Mouse (Mus musculus) midbrain, embryonic 14.5 days (tissue): ENCODE measurements around the gene Cenph. TPM values are rescaled to one million over a fixed set of nuclear protein-coding genes. Genes with fewer than 3 reads are reported as not detected.

Experiments
- ATAC-seq: fragments of 200-750 bp; cut with Nextera tagmentation; 2 replicates; pipeline ENCODE4 v1.8.0; 2017; ENCODE audit warnings: moderate number of reproducible peaks, moderate library complexity; ENCODE audit not compliant: low FRiP score, low TSS enrichment
- DNase-seq: peaks from one replicate; pipeline ENCODE4 v3.0.0-alpha.2; 2015
- H3K27ac ChIP-seq: fragments of 300-500 bp; sonication (generic); replicated peaks from 2 replicates; pipeline ENCODE4 v1.5.1; 2014; ENCODE audit warnings: mild to moderate bottlenecking, low read depth, low read length, moderate library complexity
- H3K27me3 ChIP-seq: fragments of 300-500 bp; sonication (generic); 2 replicates; pipeline ENCODE4 v1.6.1; 2014; ENCODE audit warnings: low read length, control low read depth, mixed read lengths; ENCODE audit not compliant: control insufficient read depth, insufficient read depth
- H3K36me3 ChIP-seq: fragments of 300-500 bp; sonication (generic); 2 replicates; pipeline ENCODE4 v1.6.1; 2014; ENCODE audit warnings: low read length, control low read depth; ENCODE audit not compliant: control insufficient read depth, insufficient read depth
- H3K4me1 ChIP-seq: fragments of 300-500 bp; sonication (generic); 2 replicates; pipeline ENCODE4 v1.6.1; 2014; ENCODE audit warnings: mild to moderate bottlenecking, antibody characterized with exemption, low read length, control low read depth; ENCODE audit not compliant: control insufficient read depth, insufficient read depth
- H3K4me2 ChIP-seq: fragments of 300-500 bp; sonication (generic); 2 replicates; pipeline ENCODE4 v1.6.1; 2014; ENCODE audit warnings: mild to moderate bottlenecking, low read length, moderate library complexity
- H3K4me3 ChIP-seq: fragments of 300-500 bp; sonication (generic); replicated peaks from 2 replicates; pipeline ENCODE4 v1.5.1; 2014; ENCODE audit warnings: low read depth, low read length
- H3K9ac ChIP-seq: fragments of 300-500 bp; sonication (generic); replicated peaks from 2 replicates; pipeline ENCODE4 v1.6.1; 2014; ENCODE audit warnings: mild to moderate bottlenecking, low read length, moderate library complexity
- H3K9me3 ChIP-seq: fragments of 300-500 bp; sonication (generic); 2 replicates; pipeline ENCODE4 v1.6.1; 2016; ENCODE audit warnings: low read length, control low read depth, mixed read lengths; ENCODE audit not compliant: control insufficient read depth
- WGBS: fragments of 180-500 bp; shearing (Covaris S2); extraction: QIAGEN DNeasy Blood & Tissue Kit; methylation state at CpG from one replicate; pipeline ENCODE4 v1.1.7; 2014; 5-methylcytosine and 5-hydroxymethylcytosine counted together
- polyA plus RNA-seq: library from polyadenylated mRNA; unstranded; fragments of >200 nt; fragmentation: Nextera tagmentation; extraction: Ambion mirVana; gene quantifications from 2 replicates; pipeline ENCODE4 v1.2.1, GENCODE M21; 2014

The Cenph gene
- polyA plus RNA-seq, 1 experiment from 2014 or later: 8.3 TPM

- Histone ChIP-seq H3K36me3 (no peaks in the 10 kb centered on the region), H3K27ac (no peak overlapping the region), H3K4me3 (no peak overlapping the region), H3K27me3 (no peaks in the 10 kb centered on the region), H3K4me1 (peaks cover 8% of the 10 kb centered on the region; the same call in 1 of the 2 replicates), H3K4me2 (no peak overlapping the region), H3K9ac (no peak overlapping the region), H3K9me3 (no peaks in the 10 kb centered on the region)
- ATAC-seq (no peak), DNase-seq (no peak)
- WGBS: 77% methylated on average over 6 of the region's 6 CpGs
Observed at GRCm38 (mm10) chr13:100787316-100788010, 11.8 kb upstream of the Cenph start.

- H3K4me1 ChIP-seq: peaks cover 8% of the 10 kb centered on the region; the same call in 1 of the 2 replicates
- under 1% methylated on average over 35 of the region's 35 CpGs for WGBS
- 0 out of 2 replicates have a peak within 1 kb of the TSS, but pooled peaks have one; percentile 20 for H3K27ac ChIP-seq
Observed at GRCm38 (mm10) chr13:100786414-100786867, 10.7 kb upstream of the Cenph start, which contains the start of gene Ccnb1. Gene Ccnb1 (minus strand): TSS chr13:100786570.

DNA sequence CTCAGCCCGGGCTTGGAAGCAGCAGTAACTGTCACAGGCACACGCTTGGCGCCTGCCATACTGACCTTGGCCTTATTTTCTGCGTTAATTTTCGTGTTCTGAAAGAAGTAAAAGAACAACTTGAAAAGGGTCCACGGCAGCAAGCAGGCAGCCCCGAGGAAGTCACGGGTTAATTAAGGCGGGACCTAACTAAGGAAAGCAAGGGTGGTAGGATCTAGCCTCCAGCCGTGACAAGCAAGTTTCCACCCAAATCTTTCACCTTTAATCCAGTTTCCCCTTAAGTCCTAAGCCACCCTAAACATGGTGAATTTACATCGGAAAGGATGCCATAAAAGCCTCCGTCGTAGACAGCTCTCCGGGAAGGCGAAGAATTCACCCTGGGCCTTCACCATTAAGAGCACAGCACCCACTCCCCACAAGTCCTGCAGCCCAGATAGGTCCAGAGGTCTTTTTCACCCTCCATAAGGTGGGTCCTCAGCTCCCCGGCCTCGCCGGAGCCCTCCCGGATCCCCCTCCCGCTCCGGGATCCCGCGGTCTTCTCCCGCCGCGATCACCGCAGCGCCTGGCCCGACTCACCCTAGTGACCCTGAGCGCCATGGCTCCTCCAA lies 10.2 kb upstream of the Cenph start:
- Histone ChIP-seq H3K9me3 (no peaks in the 10 kb centered on the region), H3K9ac (peak overlapping the region; percentile 48), H3K4me1 (peaks cover 8% of the 10 kb centered on the region; the same call in 1 of the 2 replicates), H3K4me3 (peak overlapping the region; percentile 61), H3K27ac (no peak overlapping the region), H3K36me3 (no peaks in the 10 kb centered on the region), H3K4me2 (peak overlapping the region; percentile 98), H3K27me3 (no peaks in the 10 kb centered on the region)
- under 1% methylated on average over 30 of the region's 30 CpGs for WGBS
- ATAC-seq (peak; percentile 38), DNase-seq (no peak)

More at GRCm38 (mm10) chr13:100786414-100786867, 10.7 kb upstream of the Cenph start, which contains the start of gene Ccnb1:
- ATAC-seq (peak; percentile 97), DNase-seq (peak; percentile 97)
- Histone ChIP-seq H3K9me3 (no peaks in the 10 kb centered on the region), H3K27me3 (no peaks in the 10 kb centered on the region), H3K4me3 (peak within 1 kb of the TSS; percentile 61), H3K4me2 (peak within 1 kb of the TSS; percentile 98), H3K9ac (peak within 1 kb of the TSS; percentile 48), H3K36me3 (no peaks in the 10 kb centered on the region)

- no peak for DNase-seq
- Histone ChIP-seq H3K27me3 (no peaks in the 10 kb centered on the region), H3K4me3 (no peak overlapping the region), H3K4me2 (no peak overlapping the region), H3K36me3 (no peaks in the 10 kb centered on the region), H3K9me3 (no peaks in the 10 kb centered on the region), H3K9ac (no peak overlapping the region), H3K27ac (no peak overlapping the region), H3K4me1 (peaks cover 6% of the 10 kb centered on the region)
- 82% methylated on average over 3 of the region's 3 CpGs for WGBS
- no peak for ATAC-seq
Observed at GRCm38 (mm10) chr13:100777491-100777890, 1.8 kb upstream of the Cenph start.

- Histone ChIP-seq H3K4me3 (no peak overlapping the region), H3K36me3 (peaks cover 1% of the 10 kb centered on the region; the same call in 1 of the 2 replicates), H3K27ac (no peak overlapping the region), H3K4me2 (no peak overlapping the region; the same call in 1 of the 2 replicates), H3K9me3 (no peaks in the 10 kb centered on the region), H3K4me1 (peaks cover 6% of the 10 kb centered on the region), H3K27me3 (no peaks in the 10 kb centered on the region), H3K9ac (no peak overlapping the region)
- DNase-seq (no peak), ATAC-seq (no peak)
- 65% methylated on average over 6 of the region's 6 CpGs for WGBS
Observed at GRCm38 (mm10) chr13:100776710-100777109, 1.0 kb upstream of the Cenph start.

- H3K4me3 ChIP-seq: peak overlapping the region; percentile 65
- no peaks in the 10 kb centered on the region for H3K9me3 ChIP-seq
- DNase-seq (no peak), ATAC-seq (peak; percentile 49)
- H3K36me3 ChIP-seq: peaks cover 3% of the 10 kb centered on the region; the same call in 1 of the 2 replicates
- WGBS: 17% methylated on average over 8 of the region's 8 CpGs
- peak overlapping the region; percentile 91 for H3K4me2 ChIP-seq
- H3K4me1 ChIP-seq: peaks cover 6% of the 10 kb centered on the region
- no peaks in the 10 kb centered on the region for H3K27me3 ChIP-seq
- peak overlapping the region; percentile 53; the same call in 1 of the 2 replicates for H3K27ac ChIP-seq
- H3K9ac ChIP-seq: peak overlapping the region; percentile 45; the same call in 1 of the 2 replicates
Observed at GRCm38 (mm10) chr13:100776056-100776419, 339 bp upstream of the Cenph start.

DNA sequence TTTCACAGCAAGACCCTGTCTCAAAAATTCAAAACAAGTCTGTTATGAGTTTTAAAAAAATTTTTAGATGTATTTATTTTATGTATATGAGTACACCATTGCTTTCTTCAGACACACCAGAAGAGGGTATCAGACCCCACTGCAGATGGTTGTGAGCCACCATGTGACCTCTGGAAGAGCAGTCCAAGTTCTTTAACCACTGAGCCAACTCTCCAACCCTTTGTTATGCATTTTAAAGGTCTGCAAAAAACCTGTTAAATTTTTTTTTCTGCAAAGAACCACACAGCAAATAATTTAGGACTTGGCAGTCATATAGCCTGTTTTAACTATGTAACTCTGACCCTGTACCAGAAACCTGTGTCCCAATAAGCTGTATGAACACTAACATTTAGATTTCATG lies 995 bp downstream of the Cenph start:
- H3K27ac ChIP-seq: no peak overlapping the region
- peaks cover 6% of the 10 kb centered on the region for H3K4me1 ChIP-seq
- H3K9ac ChIP-seq: no peak overlapping the region
- no peaks in the 10 kb centered on the region for H3K27me3 ChIP-seq
- DNase-seq (no peak), ATAC-seq (no peak)
- no peaks in the 10 kb centered on the region for H3K9me3 ChIP-seq
- H3K4me2 ChIP-seq: peak overlapping the region; percentile 91
- H3K36me3 ChIP-seq: peaks cover 5% of the 10 kb centered on the region; the same call in 1 of the 2 replicates
- H3K4me3 ChIP-seq: peak overlapping the region; percentile 65; the same call in 1 of the 2 replicates

GRCm38 (mm10) chr13:100755329-100755728 lies 20.4 kb downstream of the Cenph start:
- Histone ChIP-seq H3K4me1 (no peaks in the 10 kb centered on the region), H3K9me3 (no peaks in the 10 kb centered on the region), H3K4me3 (no peak overlapping the region), H3K36me3 (no peaks in the 10 kb centered on the region), H3K4me2 (no peak overlapping the region), H3K9ac (no peak overlapping the region), H3K27ac (no peak overlapping the region), H3K27me3 (no peaks in the 10 kb centered on the region)
- no peak for ATAC-seq
- WGBS: 94% methylated on average over 2 of the region's 2 CpGs
- DNase-seq: no peak
